Mouse (Mus musculus) spleen, adult 2 months (tissue): ENCODE results near the gene Hspb8. TPM values are rescaled to one million over a fixed set of nuclear protein-coding genes. Genes with fewer than 3 reads are reported as not detected.

Experiments used
- DNase-seq, 2 experiments: peaks; one replicate each; pipeline versions ENCODE4 v3.0.0 to v3.0.0-alpha.2; 2012 to 2021; ENCODE audit warnings: low spot score in 2 of 2, low read depth in 1 of 2
- H3K27ac ChIP-seq: fragments of 200-500 bp; 2 replicates; pipeline ENCODE4 v1.5.1; 2012; ENCODE audit warnings: low read length, inconsistent platforms; ENCODE audit not compliant: insufficient read depth
- H3K27me3 ChIP-seq: fragments of 200-500 bp; 2 replicates; pipeline ENCODE4 v1.6.1; 2012; ENCODE audit warnings: mild to moderate bottlenecking, moderate library complexity, low read length, inconsistent platforms; ENCODE audit not compliant: control insufficient read depth, insufficient read depth
- H3K36me3 ChIP-seq: fragments of 200-500 bp; 2 replicates; pipeline ENCODE4 v1.6.1; 2012; ENCODE audit warnings: mild to moderate bottlenecking, low read length, inconsistent platforms; ENCODE audit not compliant: control insufficient read depth, insufficient read depth
- H3K4me1 ChIP-seq: fragments of 200-500 bp; 2 replicates; pipeline ENCODE4 v1.6.1; 2011; ENCODE audit warnings: inconsistent platforms; ENCODE audit not compliant: control insufficient read depth, insufficient read depth, insufficient read length
- H3K4me3 ChIP-seq: fragments of 200-500 bp; 2 replicates; pipeline ENCODE4 v1.5.1; 2011; ENCODE audit warnings: mild to moderate bottlenecking, inconsistent platforms; ENCODE audit not compliant: insufficient read depth, insufficient read length; ENCODE audit errors: extremely low read depth
- CTCF ChIP-seq: fragments of 200-500 bp; IDR thresholded peaks from 2 replicates; pipeline ENCODE4 v1.5.1; 2011; ENCODE audit warnings: mild to moderate bottlenecking, inconsistent platforms; ENCODE audit not compliant: insufficient read depth, insufficient read length, insufficient replicate concordance; ENCODE audit errors: extremely low read depth
- POLR2A ChIP-seq: fragments of 200-500 bp; IDR thresholded peaks from 2 replicates; pipeline ENCODE4 v1.6.1; 2011; ENCODE audit warnings: low read depth, low read length, inconsistent platforms
- WGBS: fragments of 180-500 bp; shearing (Covaris S2); methylation state at CpG from one replicate; pipeline ENCODE4 v1.1.7; 2018; 5-methylcytosine and 5-hydroxymethylcytosine counted together
- polyA plus RNA-seq: library from polyadenylated mRNA; depleted of rRNA; stranded (reverse); fragments of >200 nt; gene quantifications from 2 replicates; pipeline ENCODE4 v1.2.3, GENCODE M21; 2012

The Hspb8 gene
- polyA plus RNA-seq, 1 experiment: 2.6 TPM

DNA sequence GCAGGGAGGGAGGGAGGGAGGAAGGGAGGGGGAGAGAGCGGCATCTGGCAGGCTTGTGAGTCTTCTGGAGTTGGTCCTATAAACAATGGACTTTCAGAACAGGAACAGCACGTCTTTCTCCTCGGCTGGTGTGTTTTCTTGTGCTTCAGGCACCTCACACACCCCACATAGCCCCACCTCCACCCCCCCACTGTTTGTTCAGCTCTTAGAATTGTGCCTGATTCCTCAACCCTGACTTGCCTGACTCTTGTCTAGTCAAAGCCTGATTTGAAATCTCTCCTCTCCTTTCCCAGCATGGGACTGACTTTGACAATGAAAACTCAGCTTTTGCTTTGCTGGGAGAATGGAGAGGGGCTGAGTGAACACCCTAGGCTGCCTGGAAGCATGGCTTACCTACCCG is 15.3 kb downstream of the Hspb8 start:
- Histone ChIP-seq H3K27ac (no peak overlapping the region), H3K36me3 (no peaks in the 10 kb centered on the region), H3K4me1 (no peaks in the 10 kb centered on the region), H3K4me3 (no peak overlapping the region), H3K27me3 (no peaks in the 10 kb centered on the region)
- DNase-seq: no peak
- WGBS: 38% methylated on average over 4 of the region's 4 CpGs
- TF ChIP-seq CTCF (no peak), POLR2A (no peak)

DNA sequence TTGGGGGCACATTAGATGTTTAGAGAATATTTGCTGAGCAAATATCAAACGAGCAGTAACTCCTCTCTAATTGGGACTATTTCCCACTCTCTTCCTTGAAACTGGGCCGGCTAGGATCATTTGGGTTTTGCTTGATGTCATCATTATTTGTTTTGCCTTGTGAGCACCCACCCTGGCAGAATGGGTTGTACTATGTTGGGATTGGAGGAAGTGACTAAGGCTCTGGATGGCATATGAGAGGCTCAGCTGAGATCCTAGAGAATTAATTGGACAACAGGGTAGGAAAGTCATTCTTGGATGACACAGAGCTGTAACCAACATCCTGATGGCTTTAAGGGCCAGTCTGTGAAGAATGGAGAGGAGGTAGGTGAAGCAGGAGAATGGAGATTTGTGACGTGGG is 16.2 kb downstream of the Hspb8 start:
- Histone ChIP-seq H3K4me3 (no peak overlapping the region), H3K27me3 (no peaks in the 10 kb centered on the region), H3K36me3 (no peaks in the 10 kb centered on the region), H3K27ac (no peak overlapping the region), H3K4me1 (no peaks in the 10 kb centered on the region)
- DNase-seq: no peak
- WGBS: 65% methylated on average over 3 of the region's 3 CpGs
- TF ChIP-seq POLR2A (no peak), CTCF (no peak)

DNA sequence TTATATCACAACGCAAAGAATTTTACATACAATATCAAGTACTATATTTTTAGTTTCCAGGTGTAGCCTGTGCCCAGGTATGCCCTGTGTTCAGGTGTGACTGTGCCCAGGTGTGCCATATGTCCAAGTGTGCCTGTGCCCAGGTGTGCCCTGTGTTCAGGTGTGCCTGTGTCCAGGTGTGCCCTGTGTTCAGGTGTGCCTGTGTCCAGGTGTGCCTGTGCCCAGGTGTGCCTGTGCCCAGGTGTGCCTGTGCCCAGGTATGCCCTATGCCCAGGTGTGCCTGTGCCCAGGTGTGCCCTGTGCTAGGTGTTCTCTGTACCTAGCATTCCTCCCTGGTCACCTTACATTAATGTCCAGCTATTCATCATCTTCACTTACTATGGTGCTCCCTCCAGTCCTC is 16.7 kb downstream of the Hspb8 start:
- WGBS: 89% methylated on average over 1 of the region's 1 CpGs

DNA sequence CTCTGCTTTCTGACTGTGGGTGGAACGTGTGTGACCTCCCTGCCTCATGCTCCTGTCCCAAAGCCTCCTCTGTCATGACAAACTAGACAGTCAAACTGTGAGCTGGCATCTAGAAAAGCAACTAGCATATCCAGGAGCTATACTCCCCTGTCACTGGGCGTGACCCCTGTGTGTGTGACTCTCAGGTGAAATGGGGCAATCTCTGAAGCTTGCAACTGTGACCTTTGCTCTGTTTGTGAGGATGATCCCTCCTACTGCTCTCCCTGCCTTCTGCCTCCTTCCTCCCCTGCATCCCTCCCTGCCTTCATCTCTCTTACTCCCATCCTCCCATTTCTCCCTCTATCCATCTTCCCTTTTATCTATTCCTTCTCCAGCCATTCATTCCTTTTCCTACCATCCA is 18.6 kb downstream of the Hspb8 start:
- TF ChIP-seq CTCF (no peak), POLR2A (no peak)
- 93% methylated on average over 2 of the region's 2 CpGs for WGBS
- Histone ChIP-seq H3K4me3 (no peak overlapping the region), H3K4me1 (no peaks in the 10 kb centered on the region), H3K27me3 (no peaks in the 10 kb centered on the region), H3K36me3 (no peaks in the 10 kb centered on the region), H3K27ac (no peak overlapping the region)
- no peak for DNase-seq

More for the DNA sequence above, 16.7 kb downstream of the Hspb8 start:
- Histone ChIP-seq H3K36me3 (no peaks in the 10 kb centered on the region), H3K4me1 (no peaks in the 10 kb centered on the region), H3K27me3 (no peaks in the 10 kb centered on the region), H3K4me3 (no peak overlapping the region), H3K27ac (no peak overlapping the region)
- no peak for DNase-seq
- TF ChIP-seq POLR2A (no peak), CTCF (no peak)

DNA sequence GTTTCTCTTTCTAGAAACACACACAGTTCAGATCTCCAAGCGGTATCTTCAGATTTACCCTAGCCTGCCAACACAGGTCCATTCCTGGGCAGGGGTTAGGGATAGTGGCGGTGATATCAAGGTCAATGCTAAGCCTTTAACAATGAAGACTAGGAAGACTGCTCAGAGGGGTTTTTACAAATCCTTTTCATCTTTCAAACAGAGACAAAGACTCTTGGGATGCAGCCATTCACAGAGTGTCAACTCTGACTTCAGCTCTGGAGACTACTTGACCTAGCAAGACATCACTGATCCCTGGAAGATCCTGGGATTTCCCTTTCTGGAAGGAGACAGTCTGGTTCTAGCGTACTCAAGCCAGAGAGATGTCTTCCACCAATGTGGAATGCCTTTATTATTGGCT is 21.9 kb downstream of the Hspb8 start:
- H3K27ac ChIP-seq: no peak overlapping the region
- H3K4me3 ChIP-seq: no peak overlapping the region
- no peaks in the 10 kb centered on the region for H3K36me3 ChIP-seq
- H3K4me1 ChIP-seq: no peaks in the 10 kb centered on the region
- WGBS: 82% methylated on average over 3 of the region's 3 CpGs
- no peaks in the 10 kb centered on the region for H3K27me3 ChIP-seq
- TF ChIP-seq POLR2A (no peak), CTCF (no peak)
- no peak for DNase-seq

- Histone ChIP-seq H3K27me3 (no peaks in the 10 kb centered on the region), H3K27ac (no peak overlapping the region), H3K4me1 (no peaks in the 10 kb centered on the region), H3K36me3 (no peaks in the 10 kb centered on the region), H3K4me3 (no peak overlapping the region)
- 72% methylated on average over 8 of the region's 8 CpGs for WGBS
- TF ChIP-seq POLR2A (no peak), CTCF (no peak)
- no peak for DNase-seq
These were observed 22.5 kb downstream of the Hspb8 start for GRCm38 (mm10) chr5:116400042-116400730.

DNA sequence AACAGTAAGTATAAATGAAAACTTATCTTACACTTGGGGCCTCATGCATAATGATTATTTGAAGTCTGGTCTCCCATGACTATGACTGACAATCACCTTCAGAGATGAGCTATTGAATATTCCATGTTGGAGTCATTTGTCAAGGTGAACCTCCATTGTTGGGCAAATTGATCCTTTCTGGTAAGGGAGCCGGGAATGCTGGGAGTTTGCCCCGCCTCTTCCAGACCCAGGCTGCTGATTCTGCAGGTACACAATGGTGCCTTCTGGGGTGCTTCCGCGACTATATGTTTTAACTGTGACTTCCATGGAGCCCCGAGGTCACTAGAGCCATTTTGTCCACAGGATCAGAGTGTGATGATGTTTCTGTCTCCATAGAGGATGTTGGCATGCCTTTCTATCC is 26.6 kb downstream of the Hspb8 start:
- H3K4me3 ChIP-seq: no peak overlapping the region
- TF ChIP-seq CTCF (no peak), POLR2A (no peak)

More for the DNA sequence above, 26.6 kb downstream of the Hspb8 start:
- WGBS: 82% methylated on average over 5 of the region's 5 CpGs
- Histone ChIP-seq H3K36me3 (no peaks in the 10 kb centered on the region), H3K4me1 (no peaks in the 10 kb centered on the region), H3K27ac (no peak overlapping the region), H3K27me3 (no peaks in the 10 kb centered on the region)
- no peak for DNase-seq
